Mouse (Mus musculus) cerebellum, postnatal 36 days (tissue): ENCODE results near the gene Slc12a4.

ENCODE experiments used
- DNase-seq, 2 experiments: peaks; one replicate each; pipeline ENCODE4 v3.0.0; 2021 to 2022; ENCODE audit warnings: mixed read lengths in 2 of 2

Slc12a4 gene

DNA sequence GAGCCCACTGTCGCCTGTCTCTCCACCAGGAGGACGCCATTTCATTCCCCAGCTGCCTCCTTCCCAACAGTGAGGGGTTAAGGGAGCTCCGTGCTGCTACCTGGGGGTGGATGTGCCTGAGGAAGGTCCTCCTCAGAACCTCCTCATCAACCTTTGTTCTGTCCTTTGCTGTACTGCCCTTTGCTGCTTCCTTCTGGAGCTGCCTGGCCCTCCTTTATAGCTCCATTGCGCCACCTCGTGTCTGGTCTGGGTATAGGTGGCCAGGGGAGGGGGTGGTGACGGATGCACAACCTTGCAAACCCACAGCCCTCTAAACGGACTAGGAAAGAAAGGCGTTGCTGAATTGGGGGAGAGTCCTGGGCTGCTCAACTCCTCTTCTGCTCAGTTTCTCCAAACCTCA, 35.3 kb downstream of the Slc12a4 start:
- DNase-seq = peak; percentile 84 to 85

DNA sequence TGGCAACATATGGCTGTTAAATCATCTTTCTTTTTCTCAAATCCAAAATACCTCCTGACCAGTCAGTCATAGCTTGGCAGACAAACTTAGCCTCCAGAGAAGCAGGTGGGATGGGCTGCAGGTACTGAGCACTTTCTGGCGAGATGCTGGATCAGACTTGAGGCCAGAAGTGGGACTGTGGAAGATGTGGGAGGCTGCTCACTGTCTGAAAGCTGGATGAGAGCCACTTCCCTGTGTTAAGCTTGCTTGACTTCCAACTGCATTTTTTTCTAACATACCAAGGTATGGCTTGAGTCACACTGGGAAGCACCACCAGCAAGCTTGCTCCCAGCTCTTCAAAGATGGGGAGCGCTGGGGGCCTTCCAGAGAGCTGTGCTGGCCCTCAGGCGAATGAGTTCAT, 40.8 kb downstream of the Slc12a4 start:
- DNase-seq = no peak

DNA sequence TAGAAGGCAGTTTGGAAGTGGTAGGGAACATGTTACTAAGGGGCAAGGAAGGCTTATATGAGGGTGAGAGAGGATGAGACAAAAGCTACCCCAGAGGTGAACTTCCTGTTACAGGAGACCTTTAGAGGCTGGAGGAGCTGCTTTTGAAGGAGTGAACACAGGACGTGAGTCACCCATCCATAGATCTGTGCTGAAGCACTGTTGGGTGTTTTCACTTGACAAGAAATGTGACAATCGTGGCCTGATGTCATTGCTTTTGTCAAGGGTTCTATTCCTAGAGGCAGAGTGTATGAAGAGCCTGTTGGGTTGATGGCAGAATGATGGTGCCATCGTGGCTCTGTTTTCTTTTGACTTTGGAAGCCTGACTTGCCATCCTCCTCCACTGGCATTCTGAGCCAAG, 46.5 kb downstream of the Slc12a4 start:
- no peak for DNase-seq

- no peak for DNase-seq
These were observed 64.8 kb downstream of the Slc12a4 start for GRCm38 (mm10) chr8:105900941-105901616.

GRCm38 (mm10) chr8:105900180-105900940, 65.5 kb downstream of the Slc12a4 start, which contains the start of gene Pskh1:
Gene Pskh1 (plus strand): TSS chr8:105900441.
- peak; percentile 91 for DNase-seq

- no peak for DNase-seq
These were observed 68.0 kb downstream of the Slc12a4 start for GRCm38 (mm10) chr8:105897801-105898480.
